Mouse (Mus musculus): ENCODE results near the gene Itga2. TPM values are rescaled to one million over a fixed set of nuclear protein-coding genes. Genes with fewer than 3 reads are reported as not detected.

Gene Itga2
- polyA plus RNA-seq (2015; fragmentation: Nextera tagmentation; extraction: Ambion mirVana) = 2.8 and 3.1 TPM in 2 replicates

GRCm38 (mm10) chr13:114931775-114932294, at the start of gene Itga2:
Gene Itga2 (minus strand): TSS chr13:114932100.
- H3K4me3 ChIP-seq (replicated peaks) = peak within 1 kb of the TSS; percentile 51
- H3K36me3 ChIP-seq = no peaks in the 10 kb centered on the region
- H3K9ac ChIP-seq = peak within 1 kb of the TSS; percentile 42
- H3K27me3 ChIP-seq = peaks cover 7% of the 10 kb centered on the region; the same call in 1 of the 2 replicates
- peak; percentile 95 for ATAC-seq (replicated peaks; ENCODE audit: low FRiP score)
- no peaks in the 10 kb centered on the region for H3K9me3 ChIP-seq (replicated peaks)
- H3K27ac ChIP-seq = peak within 1 kb of the TSS; percentile 62
- under 1% methylated on average over 28 of the region's 28 CpGs for WGBS
- peaks cover 12% of the 10 kb centered on the region; the same call in 1 of the 2 replicates for H3K4me1 ChIP-seq
- H3K4me2 ChIP-seq = peak within 1 kb of the TSS; percentile 80

DNA sequence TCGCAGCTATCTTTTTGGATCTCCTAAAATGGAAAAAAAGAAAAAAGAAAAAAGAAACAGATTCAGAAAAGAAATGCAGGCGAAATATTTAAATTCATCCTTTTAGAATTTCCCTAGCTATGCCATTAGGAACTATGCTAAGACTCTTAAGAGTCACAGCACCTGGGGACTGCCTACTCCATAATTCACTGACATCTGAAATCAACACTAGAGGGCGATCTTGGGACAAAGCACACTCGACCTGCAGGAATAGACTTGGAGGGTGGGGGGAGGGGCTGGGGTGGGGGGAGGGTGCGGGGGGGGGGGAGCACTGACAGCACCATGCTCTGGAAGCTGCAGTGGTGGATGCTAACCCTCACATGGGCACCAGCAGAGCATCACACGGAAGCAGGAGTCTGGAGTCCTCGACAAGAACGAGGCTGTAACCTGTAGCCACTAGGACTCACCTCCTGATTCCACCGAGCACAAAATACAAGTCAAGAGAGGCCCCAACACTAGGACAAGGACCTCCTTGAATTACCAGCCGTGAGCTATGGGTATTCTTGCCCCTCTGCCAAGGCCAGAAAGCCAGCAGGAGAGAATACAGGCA, 49.0 kb upstream of the Itga2 start:
- Histone ChIP-seq H3K36me3 (peaks cover 8% of the 10 kb centered on the region; the same call in 1 of the 2 replicates), H3K9ac (no peak overlapping the region), H3K4me2 (no peak overlapping the region), H3K4me1 (no peaks in the 10 kb centered on the region), H3K27me3 (no peaks in the 10 kb centered on the region), H3K9me3 (replicated peaks) (no peaks in the 10 kb centered on the region), H3K27ac (no peak overlapping the region), H3K4me3 (replicated peaks) (no peak overlapping the region)
- no peak for ATAC-seq (replicated peaks; ENCODE audit: low FRiP score)
- 49% methylated on average over 10 of the region's 10 CpGs for WGBS

DNA sequence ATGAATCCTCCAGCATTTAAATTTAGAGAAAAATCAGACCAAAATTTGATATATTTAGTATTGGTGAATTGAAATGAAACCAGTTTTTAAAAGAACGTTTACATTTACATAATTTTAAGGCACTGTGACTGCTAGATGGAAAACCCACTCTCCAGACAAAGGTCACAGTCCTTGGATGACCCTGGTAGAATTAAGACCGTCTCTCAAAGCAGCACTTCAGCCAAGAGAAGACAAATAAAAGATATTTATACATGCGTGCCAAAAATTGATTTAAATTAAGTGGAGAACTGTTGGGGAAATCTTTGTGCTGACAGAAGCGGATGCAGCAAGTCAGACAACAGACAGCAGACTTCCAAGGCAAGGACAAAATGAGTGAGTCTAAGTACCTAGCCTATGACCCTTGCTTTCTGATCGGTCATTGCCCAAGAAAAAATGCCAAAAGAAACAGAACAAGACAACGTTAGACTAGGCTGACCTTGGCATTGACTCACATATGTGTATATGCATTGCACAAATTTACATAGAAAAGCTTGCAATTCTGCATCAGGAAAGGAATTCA, 42.7 kb upstream of the Itga2 start:
- no peaks in the 10 kb centered on the region for H3K4me1 ChIP-seq
- peaks cover 5% of the 10 kb centered on the region; the same call in 1 of the 2 replicates for H3K36me3 ChIP-seq
- no peaks in the 10 kb centered on the region for H3K9me3 ChIP-seq (replicated peaks)
- WGBS = 65% methylated on average over 6 of the region's 6 CpGs
- H3K4me3 ChIP-seq (replicated peaks) = no peak overlapping the region
- H3K4me2 ChIP-seq = no peak overlapping the region
- no peak overlapping the region for H3K27ac ChIP-seq
- no peak for ATAC-seq (replicated peaks; ENCODE audit: low FRiP score)
- H3K27me3 ChIP-seq = no peaks in the 10 kb centered on the region
- H3K9ac ChIP-seq = no peak overlapping the region

GRCm38 (mm10) chr13:114971905-114972304, 40.0 kb upstream of the Itga2 start:
- Histone ChIP-seq H3K4me2 (no peak overlapping the region), H3K9ac (no peak overlapping the region), H3K9me3 (replicated peaks) (no peaks in the 10 kb centered on the region), H3K36me3 (peaks cover 11% of the 10 kb centered on the region), H3K27ac (no peak overlapping the region), H3K27me3 (no peaks in the 10 kb centered on the region), H3K4me1 (no peaks in the 10 kb centered on the region), H3K4me3 (replicated peaks) (no peak overlapping the region)
- WGBS = 84% methylated on average over 3 of the region's 3 CpGs
- ATAC-seq (replicated peaks; ENCODE audit: low FRiP score) = no peak

- Histone ChIP-seq H3K4me2 (no peak overlapping the region), H3K9ac (no peak overlapping the region), H3K27me3 (no peaks in the 10 kb centered on the region), H3K27ac (no peak overlapping the region), H3K36me3 (peaks cover 5% of the 10 kb centered on the region; the same call in 1 of the 2 replicates), H3K4me3 (replicated peaks) (no peak overlapping the region), H3K9me3 (replicated peaks) (no peaks in the 10 kb centered on the region), H3K4me1 (no peaks in the 10 kb centered on the region)
- ATAC-seq (replicated peaks; ENCODE audit: low FRiP score) = peak; percentile 74; the same call in 1 of the 2 replicates
- WGBS = 37% methylated on average over 2 of the region's 2 CpGs
Observed at GRCm38 (mm10) chr13:114964233-114964632, 32.3 kb upstream of the Itga2 start.

DNA sequence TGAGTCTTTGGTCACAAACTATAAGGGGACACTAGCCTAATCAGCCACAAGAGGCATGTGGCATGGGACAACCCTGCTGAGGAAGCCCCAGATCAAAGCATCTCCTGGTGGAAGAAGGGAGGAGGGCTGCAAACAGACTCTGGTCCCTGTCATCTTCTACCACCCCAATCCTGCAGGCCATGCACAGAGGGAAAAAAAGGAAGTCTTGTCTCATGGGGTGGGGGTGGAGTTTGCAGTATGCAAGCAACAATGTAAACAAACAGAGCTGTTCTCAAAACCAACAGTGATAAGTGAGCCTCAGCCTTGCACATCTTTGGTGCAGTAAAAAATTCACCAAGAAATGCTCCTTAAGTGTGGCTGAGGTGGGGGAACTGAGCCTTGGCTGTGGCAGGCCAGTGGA, 22.6 kb upstream of the Itga2 start:
- no peak for ATAC-seq (replicated peaks; ENCODE audit: low FRiP score)
- no peaks in the 10 kb centered on the region for H3K36me3 ChIP-seq
- no peaks in the 10 kb centered on the region for H3K4me1 ChIP-seq
- no peak overlapping the region for H3K9ac ChIP-seq
- H3K4me2 ChIP-seq = no peak overlapping the region
- H3K9me3 ChIP-seq (replicated peaks) = no peaks in the 10 kb centered on the region
- H3K4me3 ChIP-seq (replicated peaks) = no peak overlapping the region
- no peak overlapping the region for H3K27ac ChIP-seq
- H3K27me3 ChIP-seq = no peaks in the 10 kb centered on the region

DNA sequence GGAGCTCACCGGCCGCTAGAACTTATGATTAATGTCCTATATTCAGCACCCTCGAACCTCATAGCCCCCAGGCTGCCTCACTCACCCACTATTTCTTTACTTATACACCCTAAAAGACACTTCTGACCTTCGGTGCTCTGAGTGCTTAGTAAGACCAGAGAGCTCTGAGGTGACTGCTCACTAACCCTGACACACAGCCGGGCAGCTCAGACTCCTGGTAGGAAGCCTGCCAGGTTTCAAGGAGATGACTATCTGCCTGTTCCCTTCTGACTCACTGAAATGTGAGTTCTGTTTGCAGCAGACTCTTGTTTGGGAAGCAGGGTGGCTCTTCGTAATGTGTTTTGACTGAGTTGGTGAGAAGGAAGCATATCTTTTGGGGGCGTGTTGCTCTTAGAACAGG, 1.6 kb upstream of the Itga2 start:
- no peaks in the 10 kb centered on the region for H3K9me3 ChIP-seq (replicated peaks)
- H3K9ac ChIP-seq = no peak overlapping the region
- peaks cover 12% of the 10 kb centered on the region; the same call in 1 of the 2 replicates for H3K4me1 ChIP-seq
- H3K36me3 ChIP-seq = no peaks in the 10 kb centered on the region
- peaks cover 7% of the 10 kb centered on the region; the same call in 1 of the 2 replicates for H3K27me3 ChIP-seq
- 79% methylated on average over 7 of the region's 7 CpGs for WGBS
- no peak overlapping the region for H3K27ac ChIP-seq
- no peak overlapping the region for H3K4me2 ChIP-seq
- no peak overlapping the region for H3K4me3 ChIP-seq (replicated peaks)
- no peak for ATAC-seq (replicated peaks; ENCODE audit: low FRiP score)

DNA sequence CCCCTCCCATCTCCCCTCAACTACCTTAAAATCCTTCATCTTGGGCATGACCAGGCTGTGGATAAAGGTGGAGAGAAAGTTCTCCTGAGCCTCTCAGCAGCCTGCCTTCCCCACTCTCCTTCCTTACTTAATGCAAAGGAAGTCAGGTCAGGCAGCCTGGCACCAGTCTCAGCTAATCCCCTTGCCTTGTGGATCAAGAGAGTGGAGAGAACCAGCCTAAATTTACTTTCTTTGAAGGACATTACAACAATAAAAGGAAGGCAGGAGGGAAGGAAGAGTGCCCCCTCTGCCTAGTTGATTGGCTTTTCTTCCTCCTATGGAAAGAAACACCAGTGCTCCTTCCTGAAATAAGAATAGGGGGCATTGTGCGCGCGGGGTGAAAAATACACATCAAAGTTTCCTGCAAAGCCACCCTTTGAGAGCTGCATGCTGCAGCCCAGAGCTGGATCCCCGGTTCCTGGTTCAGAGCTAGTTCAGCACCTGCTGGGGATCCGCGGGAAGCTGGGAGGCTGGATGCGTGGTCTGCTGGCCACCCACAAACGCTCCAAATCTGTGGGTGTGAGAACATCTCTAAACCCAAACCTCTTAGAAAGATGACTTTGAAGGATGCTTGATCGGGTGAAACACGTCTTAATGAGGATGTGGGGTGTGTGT, 777 bp downstream of the Itga2 start:
- ATAC-seq (replicated peaks; ENCODE audit: low FRiP score) = peak; percentile 68
- WGBS = under 1% methylated on average over 10 of the region's 10 CpGs
- Histone ChIP-seq H3K27me3 (peaks cover 7% of the 10 kb centered on the region; the same call in 1 of the 2 replicates), H3K4me3 (replicated peaks) (peak overlapping the region; percentile 51), H3K27ac (peak overlapping the region; percentile 62), H3K9me3 (replicated peaks) (no peaks in the 10 kb centered on the region), H3K9ac (peak overlapping the region; percentile 42), H3K4me1 (peaks cover 12% of the 10 kb centered on the region; the same call in 1 of the 2 replicates), H3K36me3 (no peaks in the 10 kb centered on the region), H3K4me2 (peak overlapping the region; percentile 80)

DNA sequence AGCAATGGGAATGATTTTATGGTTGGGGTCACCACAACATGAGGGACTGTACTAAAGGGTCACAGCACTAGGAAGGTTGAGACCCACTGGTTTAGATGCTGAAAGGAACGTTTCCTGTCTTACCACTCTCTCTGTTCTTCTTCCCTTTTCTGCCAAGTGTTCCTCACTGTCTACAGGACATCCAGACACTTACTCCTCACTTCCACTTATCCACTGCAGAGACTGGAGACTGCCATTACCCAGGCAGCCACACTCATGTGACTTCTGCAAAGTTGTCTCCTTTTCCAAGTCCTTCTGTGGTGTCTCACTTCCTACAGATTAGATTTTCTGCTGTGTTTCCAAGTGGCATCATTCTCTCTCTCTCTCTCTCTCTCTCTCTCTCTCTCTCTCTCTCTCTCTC, 7.1 kb downstream of the Itga2 start:
- H3K4me1 ChIP-seq = no peaks in the 10 kb centered on the region; the same call in 1 of the 2 replicates
- H3K36me3 ChIP-seq = no peaks in the 10 kb centered on the region
- H3K4me3 ChIP-seq (replicated peaks) = no peak overlapping the region
- H3K27me3 ChIP-seq = no peaks in the 10 kb centered on the region
- H3K9ac ChIP-seq = no peak overlapping the region
- 65% methylated on average over 1 of the region's 1 CpGs for WGBS
- no peak overlapping the region for H3K4me2 ChIP-seq
- H3K27ac ChIP-seq = no peak overlapping the region
- H3K9me3 ChIP-seq (replicated peaks) = no peaks in the 10 kb centered on the region
- ATAC-seq (replicated peaks; ENCODE audit: low FRiP score) = no peak

- Histone ChIP-seq H3K27me3 (no peaks in the 10 kb centered on the region), H3K9ac (no peak overlapping the region), H3K36me3 (no peaks in the 10 kb centered on the region), H3K4me3 (replicated peaks) (no peak overlapping the region), H3K27ac (no peak overlapping the region; the same call in 1 of the 2 replicates), H3K4me1 (no peaks in the 10 kb centered on the region; the same call in 1 of the 2 replicates), H3K4me2 (no peak overlapping the region), H3K9me3 (replicated peaks) (no peaks in the 10 kb centered on the region)
- ATAC-seq (replicated peaks; ENCODE audit: low FRiP score) = peak; percentile 60
- 60% methylated on average over 9 of the region's 9 CpGs for WGBS
Observed at GRCm38 (mm10) chr13:114923331-114923730, 8.6 kb downstream of the Itga2 start.

DNA sequence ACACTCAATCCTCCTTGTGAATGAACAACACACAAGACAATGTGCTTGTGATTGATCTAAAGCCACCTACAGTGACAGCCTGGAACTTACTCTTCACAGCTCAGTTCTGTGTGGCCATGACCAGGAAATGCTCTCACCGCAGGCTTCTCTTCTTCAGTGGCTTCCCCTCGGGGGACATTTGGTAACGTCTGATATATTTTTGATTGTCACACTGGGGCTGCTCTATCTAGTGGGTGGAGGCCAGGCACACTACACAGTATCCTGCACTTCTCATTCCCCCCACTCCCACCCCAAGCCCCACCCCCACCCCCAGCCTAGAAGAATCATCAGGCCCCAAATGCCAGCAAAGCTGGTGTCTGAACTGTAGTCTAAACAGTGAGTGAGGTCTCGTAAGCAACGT, 16.1 kb downstream of the Itga2 start:
- 68% methylated on average over 5 of the region's 5 CpGs for WGBS
- H3K27ac ChIP-seq = no peak overlapping the region
- no peak overlapping the region for H3K4me2 ChIP-seq
- no peak overlapping the region for H3K9ac ChIP-seq
- H3K36me3 ChIP-seq = no peaks in the 10 kb centered on the region
- H3K27me3 ChIP-seq = no peaks in the 10 kb centered on the region
- no peaks in the 10 kb centered on the region for H3K9me3 ChIP-seq (replicated peaks)
- no peaks in the 10 kb centered on the region for H3K4me1 ChIP-seq
- H3K4me3 ChIP-seq (replicated peaks) = no peak overlapping the region
- ATAC-seq (replicated peaks; ENCODE audit: low FRiP score) = no peak

- Histone ChIP-seq H3K9me3 (replicated peaks) (no peaks in the 10 kb centered on the region), H3K36me3 (no peaks in the 10 kb centered on the region), H3K4me3 (replicated peaks) (no peak overlapping the region), H3K27ac (no peak overlapping the region), H3K4me2 (no peak overlapping the region), H3K4me1 (no peaks in the 10 kb centered on the region), H3K27me3 (no peaks in the 10 kb centered on the region), H3K9ac (no peak overlapping the region)
- ATAC-seq (replicated peaks; ENCODE audit: low FRiP score) = no peak
- WGBS = 64% methylated on average over 4 of the region's 4 CpGs
Observed at GRCm38 (mm10) chr13:114914963-114915362, 16.9 kb downstream of the Itga2 start.
